Comparison of ENCODE assay signal across 19 mouse cellular contexts in the genomic region with DNA sequence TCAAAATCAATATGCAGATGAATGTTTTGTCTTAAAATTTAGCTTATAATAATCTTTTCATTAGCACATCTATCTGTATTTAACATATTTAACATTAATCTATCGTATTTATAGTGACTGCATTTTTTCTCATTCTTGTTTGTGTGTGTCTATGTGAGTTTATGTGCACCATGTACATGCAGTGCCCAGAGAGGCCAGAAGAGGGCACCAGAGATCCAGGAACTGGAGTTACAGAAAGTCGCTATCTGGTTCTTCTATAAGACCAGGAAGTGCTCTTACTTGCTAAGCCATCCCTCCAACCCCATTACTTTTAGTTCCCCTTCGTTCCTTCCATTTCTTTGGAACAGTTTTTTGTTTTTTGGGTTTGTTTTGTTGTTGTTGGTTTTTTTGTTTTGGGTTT.
A peak's percentile ranks its signal among the peaks of the same experiment; 100 is the strongest.
DNase-seq lines count a peak whose midpoint lies in the region; ATAC-seq and TF ChIP-seq lines count a peak whose summit lies in the region.
"Had no signal": no experiment of that assay in that cellular context is flagged by ENCODE, and none has a peak within 500 bp of the region (broad histone marks: within the 10 kb centered on the region; RNA-seq: fewer than 3 reads in every experiment).

No protein-coding gene starts in this region.

- H3K27ac ChIP-seq in heart, postnatal 0 days (ENCODE audit: low read depth): no peak overlapping the region
- no peak overlapping the region for H3K27ac ChIP-seq in liver, postnatal 0 days (ENCODE audit: low read depth)
- no peak overlapping the region for H3K27ac ChIP-seq in liver, embryonic 11.5 days (ENCODE audit: low read depth, low read length)
- H3K27ac ChIP-seq: embryonic facial prominence, embryonic 10.5 days; forebrain, embryonic 10.5 days; heart, embryonic 15.5 days; hindbrain, embryonic 15.5 days had no signal

- no peaks in the 10 kb centered on the region for H3K27me3 ChIP-seq in heart, postnatal 0 days (ENCODE audit: control insufficient read depth, insufficient read depth, low read length)
- H3K27me3 ChIP-seq in liver, postnatal 0 days (ENCODE audit: insufficient read depth, low read length): no peaks in the 10 kb centered on the region
- 0 out of 2 replicates have a peak, but pooled peaks cover 3% of the 10 kb centered on the region for H3K27me3 ChIP-seq in liver, embryonic 11.5 days (replicated peaks; ENCODE audit: control insufficient read depth, insufficient read depth, low read length)
- H3K27me3 ChIP-seq: heart, embryonic 15.5 days; hindbrain, embryonic 15.5 days had no signal

- no peak for TF ChIP-seq EP300 in heart, postnatal 0 days (IDR thresholded peaks at IDR 0.05; ENCODE audit: low read depth)
- TF ChIP-seq EP300 in liver, postnatal 0 days (IDR thresholded peaks at IDR 0.05; ENCODE audit: low read depth): no peak

- peak; percentile 27; the same call in 1 of the 2 replicates for TF ChIP-seq CTCF in heart, postnatal 0 days (IDR thresholded peaks at IDR 0.05; ENCODE audit: low read depth)
- peak; percentile 46 for TF ChIP-seq CTCF in liver, postnatal 0 days (IDR thresholded peaks at IDR 0.05; ENCODE audit: low read depth)

- ATAC-seq in heart, postnatal 0 days (ENCODE audit: insufficient read depth, low read depth): no peak
- no peak for ATAC-seq in liver, postnatal 0 days
- ATAC-seq in liver, embryonic 11.5 days (replicated peaks; ENCODE audit: low FRiP score): no peak
- no peak for ATAC-seq in erythroid progenitor cell, adult 5-6 weeks (replicated peaks; ENCODE audit: low FRiP score, poor library complexity, severe bottlenecking)

- H3K36me3 ChIP-seq in heart, postnatal 0 days (replicated peaks; ENCODE audit: control insufficient read depth, insufficient read depth, low read length): no peaks in the 10 kb centered on the region
- no peaks in the 10 kb centered on the region for H3K36me3 ChIP-seq in liver, postnatal 0 days (replicated peaks; ENCODE audit: insufficient read depth, low read length)
- H3K36me3 ChIP-seq in liver, embryonic 11.5 days (ENCODE audit: control insufficient read depth, insufficient read depth, low read length): no peaks in the 10 kb centered on the region
- H3K36me3 ChIP-seq: embryonic facial prominence, embryonic 10.5 days; forebrain, embryonic 10.5 days; heart, embryonic 15.5 days; hindbrain, embryonic 15.5 days had no signal

- no peak overlapping the region for H3K9ac ChIP-seq in heart, postnatal 0 days (replicated peaks; ENCODE audit: low read depth, low read length)
- H3K9ac ChIP-seq in liver, postnatal 0 days (replicated peaks): no peak overlapping the region
- H3K9ac ChIP-seq in liver, embryonic 11.5 days (ENCODE audit: low read depth, low read length): no peak overlapping the region
- H3K9ac ChIP-seq: heart, embryonic 15.5 days; hindbrain, embryonic 15.5 days had no signal

- no peak for DNase-seq in heart, postnatal 0 days (ENCODE audit: low spot score)
- no peak for DNase-seq in heart, adult 11 months
- no peak for DNase-seq in liver, postnatal 0 days
- DNase-seq in liver, embryonic 11.5 days (ENCODE audit: low spot score): no peak
- peak; percentile 77 for DNase-seq in ES-CJ7 (ENCODE audit: low read depth, low spot score)
- peak; percentile 32 for DNase-seq in induced T-regulatory cell, adult 2 months (ENCODE audit: low read depth)
- DNase-seq in right cerebral cortex, adult 2 months (ENCODE audit: low spot score in 2 of 2): no peak
- DNase-seq: cerebellum, adult 9-11 months; gastrocnemius, postnatal 36 days; kidney, postnatal 25 days; layer of hippocampus, postnatal 36 days; lung, postnatal 4 days; right cerebral cortex, postnatal 25 days; thymus, postnatal 14 days had no signal

- peaks cover 6% of the 10 kb centered on the region; the same call in 1 of the 2 replicates for H3K4me1 ChIP-seq in heart, postnatal 0 days (ENCODE audit: control insufficient read depth, insufficient read depth)
- H3K4me1 ChIP-seq in liver, postnatal 0 days (ENCODE audit: insufficient read depth): no peaks in the 10 kb centered on the region
- H3K4me1 ChIP-seq in liver, embryonic 11.5 days (replicated peaks; ENCODE audit: control insufficient read depth, insufficient read depth, low read length): no peaks in the 10 kb centered on the region; the same call in none of the 2 replicates
- H3K4me1 ChIP-seq: hindbrain, embryonic 15.5 days had no signal

- H3K4me3 ChIP-seq in heart, postnatal 0 days (ENCODE audit: low read depth, low read length): no peak overlapping the region
- no peak overlapping the region for H3K4me3 ChIP-seq in liver, postnatal 0 days (ENCODE audit: low read depth, low read length)
- no peak overlapping the region for H3K4me3 ChIP-seq in liver, embryonic 11.5 days (ENCODE audit: low read depth, low read length)
- H3K4me3 ChIP-seq: embryonic facial prominence, embryonic 10.5 days; forebrain, embryonic 10.5 days; heart, embryonic 15.5 days; hindbrain, embryonic 15.5 days had no signal

- 85% methylated on average over 3 of the region's 3 CpGs for WGBS in heart, postnatal 0 days
- WGBS in liver, postnatal 0 days (ENCODE audit: insufficient replicate concordance): 83% methylated on average over 3 of the region's 3 CpGs
- WGBS in liver, embryonic 11.5 days: 89% methylated on average over 3 of the region's 3 CpGs

- no peak overlapping the region for H3K4me2 ChIP-seq in heart, postnatal 0 days (ENCODE audit: low read depth, low read length)
- H3K4me2 ChIP-seq in liver, postnatal 0 days (ENCODE audit: low read depth, low read length): no peak overlapping the region
- H3K4me2 ChIP-seq in liver, embryonic 11.5 days: no peak overlapping the region
- H3K4me2 ChIP-seq: heart, embryonic 15.5 days; hindbrain, embryonic 15.5 days had no signal

- H3K9me3 ChIP-seq in heart, postnatal 0 days (replicated peaks; ENCODE audit: control insufficient read depth, low read length): no peaks in the 10 kb centered on the region; the same call in 1 of the 2 replicates
- H3K9me3 ChIP-seq in liver, postnatal 0 days (ENCODE audit: low read length): no peaks in the 10 kb centered on the region
- H3K9me3 ChIP-seq in liver, embryonic 11.5 days (ENCODE audit: control insufficient read depth, low read length): no peaks in the 10 kb centered on the region
- H3K9me3 ChIP-seq: forebrain, embryonic 10.5 days; heart, embryonic 15.5 days; hindbrain, embryonic 15.5 days had no signal

Comparison
In these comparisons a context has a peak if more than half of its experiments do, and no peak if none do; other contexts are left out.
1. DNase-seq: peak in ES-CJ7 (single experiment) and induced T-regulatory cell, adult 2 months (single experiment); none in heart, postnatal 0 days (single experiment), heart, adult 11 months (single experiment), liver, postnatal 0 days (single experiment), liver, embryonic 11.5 days (single experiment) and right cerebral cortex, adult 2 months (0 of 2).